Comparison of ENCODE assay signal across 9 mouse cellular contexts in the genomic region with DNA sequence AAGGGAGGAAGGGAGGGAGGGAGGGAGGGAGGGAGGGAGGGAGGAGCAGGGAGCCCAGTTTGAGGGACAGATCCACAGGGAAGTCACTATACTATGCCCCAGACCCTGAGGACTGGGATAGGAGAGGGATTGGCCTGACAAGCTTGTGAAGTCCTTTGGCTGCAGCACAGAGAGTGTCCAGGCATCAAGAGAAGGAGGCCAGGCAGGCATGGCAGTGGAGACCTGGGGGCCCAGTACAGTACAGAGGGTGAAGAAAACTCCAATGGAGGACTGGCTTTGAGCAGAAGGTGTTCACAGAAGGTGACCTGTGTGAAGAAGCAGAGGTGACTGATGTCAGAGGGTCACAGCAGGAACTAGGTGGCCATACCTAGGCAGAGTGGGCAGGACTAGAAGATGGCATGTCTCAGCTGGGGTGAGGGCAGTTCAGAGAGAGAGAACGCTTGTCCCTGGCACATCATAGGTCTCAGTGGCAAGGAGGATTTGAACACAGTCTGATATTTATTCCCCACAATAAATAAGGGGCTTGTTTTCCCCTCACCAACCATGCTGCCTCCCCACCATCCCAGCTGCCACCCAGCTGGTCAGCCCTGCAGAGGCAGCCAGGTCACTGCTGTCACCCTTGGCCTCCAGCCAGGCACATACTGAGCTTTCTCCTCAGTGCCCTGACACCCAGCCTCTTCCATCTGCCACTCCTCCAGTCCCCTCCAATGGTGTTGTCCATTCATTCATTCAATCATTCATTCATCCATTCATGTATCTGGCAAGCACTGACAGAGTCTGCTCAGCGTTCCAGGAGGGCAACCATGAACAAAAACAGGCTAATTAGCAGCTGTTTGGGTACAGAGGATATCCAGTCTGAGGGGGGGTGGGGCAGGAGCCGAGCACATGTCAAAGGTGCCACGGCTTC. TPM values are rescaled to one million over a fixed set of nuclear protein-coding genes. Genes with fewer than 3 reads are reported as not detected.
DNase-seq lines count a peak whose midpoint lies in the region; ATAC-seq lines count a peak whose summit lies in the region.
"Had no signal": no experiment of that assay in that cellular context is flagged by ENCODE, and none has a peak within 500 bp of the region (broad histone marks: within the 10 kb centered on the region; RNA-seq: fewer than 3 reads in every experiment).

No protein-coding gene starts in this region.

- WGBS in heart, embryonic 11.5 days (ENCODE audit: insufficient replicate concordance), result 70% methylated on average over 4 of the region's 4 CpGs
- WGBS in hindbrain, embryonic 15.5 days, result 29% methylated on average over 4 of the region's 4 CpGs
- 65% methylated on average over 4 of the region's 4 CpGs for WGBS in heart, embryonic 10.5 days

- no peak overlapping the region for H3K27ac ChIP-seq in heart, embryonic 11.5 days (ENCODE audit: low read depth, low read length)
- peak overlapping the region; percentile 39; the same call in 1 of the 2 replicates for H3K27ac ChIP-seq in hindbrain, embryonic 15.5 days (replicated peaks)
- H3K27ac ChIP-seq in heart, embryonic 10.5 days, result no peak overlapping the region

- H3K4me1 ChIP-seq in heart, embryonic 11.5 days (ENCODE audit: control insufficient read depth, insufficient read depth, low read length), result 0 out of 2 replicates have a peak, but pooled peaks cover 3% of the 10 kb centered on the region
- H3K4me1 ChIP-seq in hindbrain, embryonic 15.5 days (replicated peaks), result peaks cover 24% of the 10 kb centered on the region
- H3K4me1 ChIP-seq in heart, embryonic 10.5 days, result peaks cover 16% of the 10 kb centered on the region

- no peaks in the 10 kb centered on the region for H3K9me3 ChIP-seq in heart, embryonic 11.5 days (replicated peaks; ENCODE audit: control insufficient read depth, low read length)
- H3K9me3 ChIP-seq in hindbrain, embryonic 15.5 days, result no peaks in the 10 kb centered on the region
- H3K9me3 ChIP-seq in heart, embryonic 10.5 days, result no peaks in the 10 kb centered on the region

- H3K9ac ChIP-seq in heart, embryonic 11.5 days (ENCODE audit: low read depth, low read length), result no peak overlapping the region
- no peak overlapping the region for H3K9ac ChIP-seq in hindbrain, embryonic 15.5 days

- no peak overlapping the region for H3K4me2 ChIP-seq in heart, embryonic 11.5 days
- no peak overlapping the region for H3K4me2 ChIP-seq in hindbrain, embryonic 15.5 days

- no peaks in the 10 kb centered on the region for H3K36me3 ChIP-seq in heart, embryonic 11.5 days (ENCODE audit: control insufficient read depth, insufficient read depth, low read length)
- H3K36me3 ChIP-seq in hindbrain, embryonic 15.5 days, result no peaks in the 10 kb centered on the region
- H3K36me3 ChIP-seq in heart, embryonic 10.5 days, result no peaks in the 10 kb centered on the region

- peaks cover 11% of the 10 kb centered on the region; the same call in 1 of the 2 replicates for H3K27me3 ChIP-seq in heart, embryonic 11.5 days (ENCODE audit: control insufficient read depth, insufficient read depth, low read length)
- H3K27me3 ChIP-seq in hindbrain, embryonic 15.5 days, result no peaks in the 10 kb centered on the region
- peaks cover 47% of the 10 kb centered on the region for H3K27me3 ChIP-seq in heart, embryonic 10.5 days (ENCODE audit: insufficient read depth, poor library complexity, severe bottlenecking)

- DNase-seq in heart, adult 8-10 months (ENCODE audit: low spot score), result no peak
- DNase-seq in cerebellum, adult 9-11 months, result peak; percentile 88
- peak; percentile 66 to 87 for DNase-seq in left cerebral cortex, postnatal 14 days (ENCODE audit: low spot score in 2 of 2)
- peak; percentile 61 for DNase-seq in right cerebral cortex, postnatal 14 days
- no peak for DNase-seq in thymus, postnatal 14 days
- no peak for DNase-seq in heart, embryonic 10.5 days (ENCODE audit: low spot score)

- ATAC-seq in heart, embryonic 11.5 days (replicated peaks; ENCODE audit: insufficient number of reproducible peaks, low FRiP score, low TSS enrichment), result 0 out of 2 replicates have a peak, but pooled peaks have one; percentile 31
- ATAC-seq in hindbrain, embryonic 15.5 days (ENCODE audit: low FRiP score, low read depth), result peak; percentile 79

- intact Hi-C loops in left cerebral cortex, postnatal 14 days (cut with DNase I), result no loop called here

- no peak overlapping the region for H3K4me3 ChIP-seq in heart, embryonic 11.5 days (ENCODE audit: low read depth, low read length)
- H3K4me3 ChIP-seq in hindbrain, embryonic 15.5 days, result no peak overlapping the region
- no peak overlapping the region for H3K4me3 ChIP-seq in heart, embryonic 10.5 days

RNA-seq across cellular contexts. Expression of gene Rasgef1c, which starts 36.9 kb away (rescaled TPM):
- polyA plus RNA-seq in heart, embryonic 11.5 days (2014; fragmentation: Nextera tagmentation; extraction: Ambion mirVana), result 0.13 and 0.45 TPM in 2 replicates
- total RNA-seq in heart, adult 8-10 months (2022), result under 1 TPM; 0.23 to 0.56 (median 0.44) TPM
- 31.8 and 36.6 TPM in 2 replicates for polyA plus RNA-seq in hindbrain, embryonic 15.5 days (2015; fragmentation: Nextera tagmentation; extraction: Ambion mirVana)
- total RNA-seq in left cerebral cortex, postnatal 14 days (2021), result 10 to 100 TPM; 27.0 to 32.1 TPM
- polyA plus RNA-seq in heart, embryonic 10.5 days (2016; fragmentation: Nextera tagmentation; extraction: Ambion mirVana), result 0.17 and 0.20 TPM in 2 replicates
- polyA plus RNA-seq: heart, postnatal 0 days had no signal

Comparison
In these comparisons a context has a peak if more than half of its experiments do, and no peak if none do; other contexts are left out.
1. DNase-seq: peak in cerebellum, adult 9-11 months (single experiment), left cerebral cortex, postnatal 14 days (2 of 2) and right cerebral cortex, postnatal 14 days (single experiment); none in heart, adult 8-10 months (single experiment), thymus, postnatal 14 days (single experiment) and heart, embryonic 10.5 days (single experiment).
2. RNA of gene Rasgef1c, which starts 36.9 kb away (polyA plus RNA-seq): 31.8 to 36.6 TPM in hindbrain, embryonic 15.5 days; 0.17 to 0.20 TPM in heart, embryonic 10.5 days and 0.13 to 0.45 TPM in heart, embryonic 11.5 days; every median in the first group is over 10 times any median in the second.